Mouse (Mus musculus) natural killer cell, adult 2 months (primary cell): ENCODE data around the gene Olfr23.
"Not testable (repeated sequence)": the region's sequence is repeated elsewhere in the genome, so short reads cannot be mapped to it uniquely, and the experiment has no call there.

Experiments used
- DNase-seq, 2 experiments: peaks; one replicate each; pipeline ENCODE4 v3.0.0; 2022; ENCODE audit warnings: low spot score in 2 of 2

The Olfr23 gene

DNA sequence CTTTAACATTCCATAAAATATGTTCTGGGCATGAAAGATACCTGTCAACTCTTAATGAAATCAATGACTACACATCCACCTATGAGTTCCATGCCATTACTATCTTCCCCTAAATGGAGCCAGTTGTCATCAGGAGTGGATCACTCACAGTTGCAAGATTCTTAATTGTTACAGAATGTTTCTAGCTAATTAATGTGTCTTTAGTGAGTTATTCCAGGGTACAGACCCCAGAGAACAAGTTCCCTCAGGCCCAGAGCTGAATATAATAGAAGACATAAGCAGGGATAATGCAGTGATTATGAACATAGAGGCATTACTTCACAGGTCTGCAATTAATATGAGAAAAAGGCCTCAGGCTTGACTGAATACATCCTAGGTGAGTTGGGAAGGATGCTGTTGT lies at the start of gene Olfr23:
Gene Olfr23 (plus strand): TSS at position 301 of the 400 bp plus-strand sequence.
- no peak for DNase-seq

DNA sequence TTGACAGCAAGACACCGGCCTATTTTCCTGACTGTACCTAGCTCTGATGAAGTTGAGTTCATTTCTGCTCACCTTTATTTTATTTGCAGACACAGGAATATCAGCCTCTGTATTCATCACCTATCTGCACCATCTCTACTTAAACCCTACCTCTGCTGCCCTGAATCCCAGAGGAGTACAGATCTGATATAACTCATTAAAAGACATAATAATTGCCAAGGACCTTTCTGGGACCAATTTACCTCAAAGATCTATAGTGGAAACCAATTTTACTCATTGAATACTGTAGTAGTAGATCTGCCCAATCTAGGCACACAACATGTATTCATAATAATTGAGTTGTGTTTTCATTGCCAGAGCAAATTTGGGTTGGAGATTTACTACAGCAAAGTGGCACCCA lies 45.8 kb upstream of the Olfr23 start, which contains the start of gene Olfr394:
Gene Olfr394 (minus strand): TSS at position 101 of the 400 bp plus-strand sequence.
- DNase-seq: no peak

DNA sequence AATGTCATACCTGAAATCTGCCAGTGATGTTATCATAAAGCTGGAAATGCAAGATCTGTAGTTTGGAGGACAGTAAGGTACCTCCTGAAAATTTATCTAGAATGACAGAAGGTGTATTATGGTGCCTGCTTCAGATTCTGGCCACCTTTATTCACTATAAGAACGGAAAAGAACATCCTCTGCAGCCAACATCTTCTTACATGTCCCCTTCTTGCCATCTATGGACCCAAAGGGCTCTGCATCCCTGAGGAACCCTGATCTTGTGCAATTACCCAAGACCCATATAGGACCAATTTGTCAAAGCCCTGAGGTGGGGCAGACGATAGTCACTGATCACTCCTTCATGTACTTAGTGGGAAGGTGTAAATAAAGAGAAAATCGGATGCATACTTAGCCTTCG lies 27.3 kb upstream of the Olfr23 start, which contains the start of gene Olfr395:
Gene Olfr395 (minus strand): TSS at position 101 of the 400 bp plus-strand sequence.
- not testable (repeated sequence) for DNase-seq

DNA sequence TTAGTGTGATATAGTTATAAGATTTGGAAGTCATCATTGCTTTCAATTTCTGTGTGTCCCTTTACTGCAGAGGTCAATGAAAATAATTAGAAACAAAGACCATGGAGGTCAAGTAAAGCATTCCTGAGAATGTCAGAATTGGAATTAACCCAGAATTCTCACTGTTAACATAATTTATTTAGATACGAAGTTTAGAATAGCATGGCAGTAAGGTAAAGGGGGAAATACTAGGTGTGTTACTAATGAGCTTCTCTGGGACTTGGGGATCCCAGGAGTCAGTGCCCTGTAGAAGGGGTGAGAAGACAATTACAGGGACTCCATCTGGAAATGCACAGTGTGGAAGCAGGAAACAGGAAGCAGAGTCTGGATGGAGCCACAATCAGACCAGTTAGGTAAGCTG lies 24.0 kb downstream of the Olfr23 start, which contains the start of gene Olfr397:
Gene Olfr397 (plus strand): TSS at position 301 of the 400 bp plus-strand sequence.
- DNase-seq: no peak

DNA sequence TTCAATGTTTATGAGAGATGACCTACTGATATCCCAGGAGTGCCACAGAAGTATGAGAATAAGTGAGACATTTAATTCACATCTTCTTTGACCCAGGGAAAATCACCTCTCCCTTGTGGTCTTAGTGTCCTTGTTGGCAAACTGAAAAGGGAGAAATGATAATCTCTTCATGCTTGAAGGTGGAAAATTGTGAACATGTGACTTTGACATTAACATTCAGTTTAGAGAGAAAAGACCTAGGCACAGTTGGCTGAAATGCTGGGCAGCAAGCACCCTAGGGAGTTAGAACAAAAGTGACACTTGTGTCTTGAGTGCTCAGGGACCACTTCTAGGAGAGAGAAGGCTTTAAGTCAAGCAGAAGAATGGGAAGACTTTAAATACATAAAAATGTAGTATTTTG lies 53.8 kb downstream of the Olfr23 start, which contains the start of gene Olfr398:
Gene Olfr398 (minus strand): TSS at position 101 of the 400 bp plus-strand sequence.
- no peak for DNase-seq
